In genomic region chr6:137029931-137030610, GRCm38 (mm10) we compare ENCODE assay signal across 24 mouse cellular contexts.
DNase-seq lines count a peak whose midpoint lies in the region; ATAC-seq and TF ChIP-seq lines count a peak whose summit lies in the region.
"Had no signal": no experiment of that assay in that cellular context is flagged by ENCODE, and none has a peak within 500 bp of the region (broad histone marks: within the 10 kb centered on the region; RNA-seq: fewer than 3 reads in every experiment).

No protein-coding gene starts in this region.

- WGBS in midbrain, embryonic 13.5 days: 61% methylated on average over 7 of the region's 7 CpGs
- WGBS in midbrain, embryonic 11.5 days: 84% methylated on average over 7 of the region's 7 CpGs
- WGBS in hindbrain, postnatal 0 days: 36% methylated on average over 7 of the region's 7 CpGs
- 38% methylated on average over 7 of the region's 7 CpGs for WGBS in large intestine, adult 2 months
- WGBS in neural tube, embryonic 14.5 days: 50% methylated on average over 7 of the region's 7 CpGs
- WGBS in forebrain, embryonic 11.5 days: 79% methylated on average over 7 of the region's 7 CpGs

- no peak for DNase-seq in midbrain, embryonic 11.5 days (ENCODE audit: low spot score, missing footprints)
- peak; percentile 36 for DNase-seq in hindbrain, postnatal 0 days (ENCODE audit: low spot score)
- DNase-seq in large intestine, adult 2 months (ENCODE audit: low read depth, low spot score): peak; percentile 11
- no peak for DNase-seq in thymus, postnatal 36 days
- DNase-seq in forebrain, embryonic 11.5 days (ENCODE audit: low spot score): no peak
- DNase-seq: adrenal gland, adult 8-10 months; cerebellum, adult 9-10 months; forebrain, postnatal 0 days; gastrocnemius, postnatal 25 days; heart, adult 18-20 months; heart, postnatal 14 days; kidney, adult 2 months; liver, embryonic 13.5 days; lung, adult 2 months; lung, postnatal 14 days; right cerebral cortex, adult 18-20 months; thymus, adult 2 months had no signal

- no peaks in the 10 kb centered on the region for H3K9me3 ChIP-seq in midbrain, embryonic 13.5 days
- no peaks in the 10 kb centered on the region for H3K9me3 ChIP-seq in midbrain, embryonic 11.5 days (ENCODE audit: control insufficient read depth, low read length)
- no peaks in the 10 kb centered on the region for H3K9me3 ChIP-seq in hindbrain, postnatal 0 days (ENCODE audit: low read length)
- no peaks in the 10 kb centered on the region for H3K9me3 ChIP-seq in neural tube, embryonic 14.5 days (ENCODE audit: control insufficient read depth, low read length)
- no peaks in the 10 kb centered on the region for H3K9me3 ChIP-seq in forebrain, embryonic 11.5 days (ENCODE audit: control insufficient read depth, low read length)
- H3K9me3 ChIP-seq: forebrain, embryonic 10.5 days; limb, embryonic 12.5 days; liver, embryonic 13.5 days had no signal

- no peak overlapping the region for H3K27ac ChIP-seq in midbrain, embryonic 13.5 days
- H3K27ac ChIP-seq in midbrain, embryonic 11.5 days (ENCODE audit: low read depth, low read length): no peak overlapping the region
- no peak overlapping the region for H3K27ac ChIP-seq in hindbrain, postnatal 0 days
- no peak overlapping the region for H3K27ac ChIP-seq in neural tube, embryonic 14.5 days (ENCODE audit: low read depth, low read length)
- no peak overlapping the region for H3K27ac ChIP-seq in forebrain, embryonic 11.5 days (ENCODE audit: low read depth, low read length)
- H3K27ac ChIP-seq: forebrain, embryonic 10.5 days; heart, embryonic 13.5 days; kidney, postnatal 0 days; limb, embryonic 12.5 days; liver, embryonic 13.5 days had no signal

- no peak for TF ChIP-seq CTCF in hindbrain, postnatal 0 days (IDR thresholded peaks at IDR 0.05; ENCODE audit: low read depth)

- H3K4me3 ChIP-seq in midbrain, embryonic 13.5 days (replicated peaks): no peak overlapping the region
- H3K4me3 ChIP-seq in midbrain, embryonic 11.5 days (ENCODE audit: low read depth, low read length): no peak overlapping the region
- no peak overlapping the region for H3K4me3 ChIP-seq in hindbrain, postnatal 0 days (ENCODE audit: low read length)
- no peak overlapping the region for H3K4me3 ChIP-seq in neural tube, embryonic 14.5 days (ENCODE audit: low read depth, low read length)
- H3K4me3 ChIP-seq in forebrain, embryonic 11.5 days (ENCODE audit: low read depth, low read length): no peak overlapping the region
- H3K4me3 ChIP-seq: forebrain, embryonic 10.5 days; heart, embryonic 13.5 days; limb, embryonic 12.5 days; liver, embryonic 13.5 days had no signal

- ATAC-seq in midbrain, embryonic 13.5 days: 0 out of 2 replicates have a peak, but pooled peaks have one; percentile 55
- no peak for ATAC-seq in midbrain, embryonic 11.5 days (ENCODE audit: low FRiP score)
- 0 out of 2 replicates have a peak, but pooled peaks have one; percentile 45 for ATAC-seq in hindbrain, postnatal 0 days
- peak; percentile 93 for ATAC-seq in neural tube, embryonic 14.5 days (ENCODE audit: low read depth)
- no peak for ATAC-seq in forebrain, embryonic 11.5 days (replicated peaks; ENCODE audit: low FRiP score)
- ATAC-seq: activated CD4-positive, CD25-positive, alpha-beta regulatory T cell, adult 4 months; forebrain, postnatal 0 days had no signal

- no peak overlapping the region for H3K4me2 ChIP-seq in midbrain, embryonic 13.5 days (replicated peaks)
- no peak overlapping the region for H3K4me2 ChIP-seq in midbrain, embryonic 11.5 days
- no peak overlapping the region for H3K4me2 ChIP-seq in hindbrain, postnatal 0 days (ENCODE audit: low read depth, low read length)
- H3K4me2 ChIP-seq in neural tube, embryonic 14.5 days (ENCODE audit: low read depth, low read length): no peak overlapping the region
- no peak overlapping the region for H3K4me2 ChIP-seq in forebrain, embryonic 11.5 days (ENCODE audit: low read depth, low read length, severe bottlenecking)
- H3K4me2 ChIP-seq: heart, embryonic 13.5 days; limb, embryonic 12.5 days; liver, embryonic 13.5 days had no signal

- no peaks in the 10 kb centered on the region for H3K4me1 ChIP-seq in midbrain, embryonic 13.5 days (replicated peaks)
- no peaks in the 10 kb centered on the region for H3K4me1 ChIP-seq in midbrain, embryonic 11.5 days (ENCODE audit: control insufficient read depth, insufficient read depth, low read length)
- H3K4me1 ChIP-seq in hindbrain, postnatal 0 days (ENCODE audit: insufficient read depth, low read length): no peaks in the 10 kb centered on the region
- no peaks in the 10 kb centered on the region for H3K4me1 ChIP-seq in neural tube, embryonic 14.5 days (ENCODE audit: control insufficient read depth, insufficient read depth, low read length)
- no peaks in the 10 kb centered on the region for H3K4me1 ChIP-seq in forebrain, embryonic 11.5 days (replicated peaks; ENCODE audit: control insufficient read depth, insufficient read depth, low read length)
- H3K4me1 ChIP-seq: forebrain, embryonic 10.5 days; heart, embryonic 13.5 days; limb, embryonic 12.5 days; liver, embryonic 13.5 days had no signal

- H3K36me3 ChIP-seq in midbrain, embryonic 13.5 days: no peaks in the 10 kb centered on the region
- no peaks in the 10 kb centered on the region for H3K36me3 ChIP-seq in midbrain, embryonic 11.5 days (ENCODE audit: control insufficient read depth, insufficient read depth, low read length)
- no peaks in the 10 kb centered on the region for H3K36me3 ChIP-seq in hindbrain, postnatal 0 days (ENCODE audit: insufficient read depth, low read length)
- H3K36me3 ChIP-seq in neural tube, embryonic 14.5 days (ENCODE audit: control insufficient read depth, insufficient read depth, low read length): no peaks in the 10 kb centered on the region
- H3K36me3 ChIP-seq in forebrain, embryonic 11.5 days (ENCODE audit: control insufficient read depth, insufficient read depth, low read length): no peaks in the 10 kb centered on the region
- H3K36me3 ChIP-seq: forebrain, embryonic 10.5 days; heart, embryonic 13.5 days; limb, embryonic 12.5 days; liver, embryonic 13.5 days had no signal

- no peak overlapping the region for H3K9ac ChIP-seq in midbrain, embryonic 13.5 days (replicated peaks)
- no peak overlapping the region for H3K9ac ChIP-seq in midbrain, embryonic 11.5 days (ENCODE audit: low read length)
- no peak overlapping the region for H3K9ac ChIP-seq in hindbrain, postnatal 0 days (replicated peaks; ENCODE audit: low read length)
- H3K9ac ChIP-seq in neural tube, embryonic 14.5 days (replicated peaks; ENCODE audit: low read depth, low read length): no peak overlapping the region
- H3K9ac ChIP-seq in forebrain, embryonic 11.5 days (ENCODE audit: low read length): no peak overlapping the region
- H3K9ac ChIP-seq: forebrain, postnatal 0 days; heart, embryonic 13.5 days; limb, embryonic 12.5 days; liver, embryonic 13.5 days had no signal

- H3K27me3 ChIP-seq in midbrain, embryonic 13.5 days: no peaks in the 10 kb centered on the region
- H3K27me3 ChIP-seq in midbrain, embryonic 11.5 days (ENCODE audit: control insufficient read depth, insufficient read depth, low read length): no peaks in the 10 kb centered on the region
- H3K27me3 ChIP-seq in hindbrain, postnatal 0 days (ENCODE audit: insufficient read depth, low read length): no peaks in the 10 kb centered on the region
- no peaks in the 10 kb centered on the region for H3K27me3 ChIP-seq in neural tube, embryonic 14.5 days (ENCODE audit: control insufficient read depth, insufficient read depth, low read length)
- H3K27me3 ChIP-seq in forebrain, embryonic 11.5 days (ENCODE audit: control insufficient read depth, insufficient read depth, low read length): no peaks in the 10 kb centered on the region
- H3K27me3 ChIP-seq: heart, embryonic 13.5 days; limb, embryonic 12.5 days; liver, embryonic 13.5 days had no signal

Comparison
In these comparisons a context has a peak if more than half of its experiments do, and no peak if none do; other contexts are left out.
1. ATAC-seq: peak in midbrain, embryonic 13.5 days (single experiment), hindbrain, postnatal 0 days (single experiment) and neural tube, embryonic 14.5 days (single experiment); none in midbrain, embryonic 11.5 days (single experiment) and forebrain, embryonic 11.5 days (single experiment).
2. DNase-seq: peak in hindbrain, postnatal 0 days (single experiment) and large intestine, adult 2 months (single experiment); none in midbrain, embryonic 11.5 days (single experiment), thymus, postnatal 36 days (0 of 2) and forebrain, embryonic 11.5 days (single experiment).